Mouse (Mus musculus): ENCODE measurements around the gene Zfp1.
A peak's percentile ranks its signal among the peaks of the same experiment; 100 is the strongest.

The Zfp1 gene

GRCm38 (mm10) chr8:111678111-111678510, 34.9 kb downstream of the Zfp1 start:
- DNase-seq: peak in 1 of 2 experiments; percentile 72

- no peak for DNase-seq
Observed at GRCm38 (mm10) chr8:111678848-111679247, 35.6 kb downstream of the Zfp1 start.

GRCm38 (mm10) chr8:111680423-111681028, 37.3 kb downstream of the Zfp1 start:
- peak; percentile 23 to 45 for DNase-seq

- no peak for DNase-seq
Observed at GRCm38 (mm10) chr8:111681153-111681552, 38.0 kb downstream of the Zfp1 start.

GRCm38 (mm10) chr8:111682521-111682920, 39.3 kb downstream of the Zfp1 start:
- DNase-seq: no peak

GRCm38 (mm10) chr8:111686881-111687280, 43.7 kb downstream of the Zfp1 start:
- DNase-seq: no peak

GRCm38 (mm10) chr8:111690960-111691445, 47.8 kb downstream of the Zfp1 start, which contains the start of gene Ctrb1:
Ctrb1 (minus strand) TSS chr8:111691010.
- no peak for DNase-seq

GRCm38 (mm10) chr8:111693261-111693741, 50.1 kb downstream of the Zfp1 start:
- DNase-seq: peak in 1 of 2 experiments; percentile 64

- no peak for DNase-seq
Observed at GRCm38 (mm10) chr8:111695441-111695840, 52.2 kb downstream of the Zfp1 start.

GRCm38 (mm10) chr8:111697655-111698054, 54.5 kb downstream of the Zfp1 start:
- no peak for DNase-seq

GRCm38 (mm10) chr8:111699035-111699434, 55.8 kb downstream of the Zfp1 start:
- no peak for DNase-seq

- DNase-seq: no peak
Observed at GRCm38 (mm10) chr8:111700201-111700600, 57.0 kb downstream of the Zfp1 start.

- DNase-seq: no peak
Observed at GRCm38 (mm10) chr8:111700740-111701139, 57.5 kb downstream of the Zfp1 start.

- no peak for DNase-seq
Observed at GRCm38 (mm10) chr8:111701380-111701779, 58.2 kb downstream of the Zfp1 start.

- DNase-seq: no peak
Observed at GRCm38 (mm10) chr8:111704585-111704984, 61.4 kb downstream of the Zfp1 start.

GRCm38 (mm10) chr8:111705222-111705621, 62.0 kb downstream of the Zfp1 start:
- no peak for DNase-seq

GRCm38 (mm10) chr8:111705699-111706098, 62.5 kb downstream of the Zfp1 start:
- DNase-seq: no peak

GRCm38 (mm10) chr8:111708265-111708664, 65.1 kb downstream of the Zfp1 start:
- DNase-seq: no peak

GRCm38 (mm10) chr8:111709223-111709622, 66.0 kb downstream of the Zfp1 start:
- no peak for DNase-seq

- DNase-seq: peak in 1 of 2 experiments; percentile 21
Observed at GRCm38 (mm10) chr8:111710777-111711485, 67.7 kb downstream of the Zfp1 start.

- DNase-seq: peak in 1 of 2 experiments; percentile 20
Observed at GRCm38 (mm10) chr8:111712135-111712534, 68.9 kb downstream of the Zfp1 start.

GRCm38 (mm10) chr8:111712588-111712987, 69.4 kb downstream of the Zfp1 start:
- peak; percentile 66 to 78 for DNase-seq

- DNase-seq: peak in 1 of 2 experiments; percentile 23
Observed at GRCm38 (mm10) chr8:111713291-111713690, 70.1 kb downstream of the Zfp1 start.

- no peak for DNase-seq
Observed at GRCm38 (mm10) chr8:111713817-111714216, 70.6 kb downstream of the Zfp1 start.

All from lung, postnatal 4 days (tissue).